8 mouse cellular contexts compared by ENCODE assay signal in genomic region chr2:119166901-119167865, GRCm38 (mm10). TPM values are rescaled to one million over a fixed set of nuclear protein-coding genes. Genes with fewer than 3 reads are reported as not detected.
DNase-seq lines count a peak whose midpoint lies in the region; ATAC-seq and TF ChIP-seq lines count a peak whose summit lies in the region.

Gene Gchfr, plus strand, starts transcription at chr2:119167773.

- H3K4me2 ChIP-seq in forebrain, postnatal 0 days (ENCODE audit: low read depth): peak within 1 kb of the TSS; percentile 100
- peak within 1 kb of the TSS; percentile 86 for H3K4me2 ChIP-seq in hindbrain, embryonic 11.5 days (replicated peaks; ENCODE audit: low read depth, low read length)
- H3K4me2 ChIP-seq in limb, embryonic 11.5 days (ENCODE audit: low read depth, severe bottlenecking): peak within 1 kb of the TSS; percentile 95

- peak; percentile 35 for DNase-seq in right cerebral cortex, adult 18-20 months
- no peak for DNase-seq in right cerebral cortex, postnatal 36 days (ENCODE audit: low spot score in 2 of 2)
- DNase-seq in cerebellum, adult 2 months: peak; percentile 46 to 55
- peak; percentile 70 for DNase-seq in forebrain, postnatal 0 days
- peak; percentile 77 for DNase-seq in hindbrain, embryonic 11.5 days (ENCODE audit: low spot score)
- peak; percentile 74 for DNase-seq in limb, embryonic 11.5 days (ENCODE audit: low spot score)
- peak; percentile 75 for DNase-seq in midbrain, embryonic 10.5 days (ENCODE audit: low spot score)
- peak; percentile 44 to 55 for DNase-seq in spleen, postnatal 10 days (ENCODE audit: low spot score in 2 of 2)

- ATAC-seq in forebrain, postnatal 0 days: peak; percentile 65
- peak; percentile 84 for ATAC-seq in hindbrain, embryonic 11.5 days (ENCODE audit: low FRiP score)
- peak; percentile 80 for ATAC-seq in limb, embryonic 11.5 days (ENCODE audit: insufficient number of reproducible peaks, low FRiP score, low TSS enrichment, low read depth)

- H3K27ac ChIP-seq in cerebellum, adult 2 months (ENCODE audit: insufficient read depth, low read length): no peak within 1 kb of the TSS
- no peak within 1 kb of the TSS for H3K27ac ChIP-seq in forebrain, postnatal 0 days (ENCODE audit: low read depth, low read length)
- H3K27ac ChIP-seq in hindbrain, embryonic 11.5 days (ENCODE audit: low read depth, low read length): no peak within 1 kb of the TSS
- H3K27ac ChIP-seq in limb, embryonic 11.5 days (replicated peaks; ENCODE audit: low read depth, low read length): no peak within 1 kb of the TSS
- H3K27ac ChIP-seq in midbrain, embryonic 10.5 days (replicated peaks): peak within 1 kb of the TSS; percentile 3; the same call in 1 of the 2 replicates

- 0 out of 2 replicates have a peak, but pooled peaks cover 1% of the 10 kb centered on the region for H3K27me3 ChIP-seq in cerebellum, adult 2 months (ENCODE audit: control insufficient read depth, insufficient read depth, low read length)
- H3K27me3 ChIP-seq in forebrain, postnatal 0 days (ENCODE audit: insufficient read depth, low read length): no peaks in the 10 kb centered on the region
- H3K27me3 ChIP-seq in hindbrain, embryonic 11.5 days (ENCODE audit: control insufficient read depth, insufficient read depth, low read length): peaks cover 19% of the 10 kb centered on the region
- H3K27me3 ChIP-seq in limb, embryonic 11.5 days (ENCODE audit: control insufficient read depth, insufficient read depth, low read length): peaks cover 9% of the 10 kb centered on the region
- peaks cover 68% of the 10 kb centered on the region for H3K27me3 ChIP-seq in midbrain, embryonic 10.5 days (ENCODE audit: low read depth, poor library complexity, severe bottlenecking)

- peak within 1 kb of the TSS; percentile 14 for H3K9ac ChIP-seq in forebrain, postnatal 0 days
- H3K9ac ChIP-seq in hindbrain, embryonic 11.5 days (ENCODE audit: low read depth, low read length): peak within 1 kb of the TSS; percentile 53; the same call in 1 of the 2 replicates
- peak within 1 kb of the TSS; percentile 51; the same call in 1 of the 2 replicates for H3K9ac ChIP-seq in limb, embryonic 11.5 days (ENCODE audit: low read length)

- peaks cover 3% of the 10 kb centered on the region; the same call in 1 of the 2 replicates for H3K4me1 ChIP-seq in cerebellum, adult 2 months (ENCODE audit: control insufficient read depth, insufficient read depth, low read length)
- no peaks in the 10 kb centered on the region for H3K4me1 ChIP-seq in forebrain, postnatal 0 days (ENCODE audit: insufficient read depth)
- peaks cover 8% of the 10 kb centered on the region for H3K4me1 ChIP-seq in hindbrain, embryonic 11.5 days (replicated peaks; ENCODE audit: control insufficient read depth, insufficient read depth, low read length)
- no peaks in the 10 kb centered on the region for H3K4me1 ChIP-seq in limb, embryonic 11.5 days (ENCODE audit: control insufficient read depth, insufficient read depth, low read length)
- H3K4me1 ChIP-seq in midbrain, embryonic 10.5 days: peaks cover 22% of the 10 kb centered on the region

- under 1% methylated on average over 58 of the region's 60 CpGs for WGBS in cerebellum, adult 2 months
- WGBS in forebrain, postnatal 0 days: under 1% methylated on average over 60 of the region's 60 CpGs
- under 1% methylated on average over 60 of the region's 60 CpGs for WGBS in hindbrain, embryonic 11.5 days
- under 1% methylated on average over 60 of the region's 60 CpGs for WGBS in limb, embryonic 11.5 days
- WGBS in midbrain, embryonic 10.5 days: 1% methylated on average over 60 of the region's 60 CpGs

- no peak for TF ChIP-seq CTCF in cerebellum, adult 2 months (IDR thresholded peaks at IDR 0.05; ENCODE audit: borderline replicate concordance, insufficient read depth, low read depth, low read length)
- no peak for TF ChIP-seq CTCF in forebrain, postnatal 0 days (IDR thresholded peaks at IDR 0.05; ENCODE audit: low read depth)

- H3K36me3 ChIP-seq in forebrain, postnatal 0 days (ENCODE audit: insufficient read depth): peaks cover 7% of the 10 kb centered on the region; the same call in 1 of the 2 replicates
- H3K36me3 ChIP-seq in hindbrain, embryonic 11.5 days (ENCODE audit: control insufficient read depth, insufficient read depth, low read length): no peaks in the 10 kb centered on the region
- H3K36me3 ChIP-seq in limb, embryonic 11.5 days (ENCODE audit: control insufficient read depth, insufficient read depth, low read length): no peaks in the 10 kb centered on the region
- H3K36me3 ChIP-seq in midbrain, embryonic 10.5 days: 0 out of 2 replicates have a peak, but pooled peaks cover 4% of the 10 kb centered on the region

- no peaks in the 10 kb centered on the region for H3K9me3 ChIP-seq in forebrain, postnatal 0 days (ENCODE audit: low read length)
- H3K9me3 ChIP-seq in hindbrain, embryonic 11.5 days (ENCODE audit: control insufficient read depth, low read length): no peaks in the 10 kb centered on the region
- no peaks in the 10 kb centered on the region for H3K9me3 ChIP-seq in limb, embryonic 11.5 days (ENCODE audit: control insufficient read depth, low read length)
- H3K9me3 ChIP-seq in midbrain, embryonic 10.5 days (replicated peaks): no peaks in the 10 kb centered on the region

- H3K4me3 ChIP-seq in cerebellum, adult 2 months (replicated peaks; ENCODE audit: insufficient read depth, low read depth, low read length): peak within 1 kb of the TSS; percentile 63
- peak within 1 kb of the TSS; percentile 53 for H3K4me3 ChIP-seq in forebrain, postnatal 0 days (ENCODE audit: low read depth, low read length)
- H3K4me3 ChIP-seq in hindbrain, embryonic 11.5 days (ENCODE audit: low read depth, low read length): peak within 1 kb of the TSS; percentile 46
- peak within 1 kb of the TSS; percentile 47 for H3K4me3 ChIP-seq in limb, embryonic 11.5 days (ENCODE audit: low read depth, low read length)
- H3K4me3 ChIP-seq in midbrain, embryonic 10.5 days: peak within 1 kb of the TSS; percentile 69

- TF ChIP-seq POLR2A in cerebellum, adult 2 months (IDR thresholded peaks at IDR 0.05; ENCODE audit: borderline replicate concordance, insufficient read depth, low read length): no peak

RNA-seq across cellular contexts. Expression of gene Gchfr, which starts in this region (rescaled TPM):
- 7.5 and 9.6 TPM in 2 replicates for polyA plus RNA-seq in cerebellum, adult 2 months (2012; rRNA removed)
- total RNA-seq in forebrain, postnatal 0 days (2014; rRNA removed): 0.38 TPM in 1 of 2 replicates, not detected in the other
- polyA plus RNA-seq in forebrain, postnatal 0 days (2015; fragmentation: Nextera tagmentation; extraction: Ambion mirVana): 1.5 and 1.9 TPM in 2 replicates
- polyA plus RNA-seq in hindbrain, embryonic 11.5 days (2014; fragmentation: Nextera tagmentation; extraction: Ambion mirVana): 4.9 and 5.4 TPM in 2 replicates
- 6.7 and 7.3 TPM in 2 replicates for polyA plus RNA-seq in limb, embryonic 11.5 days (2014; fragmentation: Nextera tagmentation; extraction: Ambion mirVana)
- polyA plus RNA-seq in midbrain, embryonic 10.5 days (2016; fragmentation: Nextera tagmentation; extraction: Ambion mirVana): 2.7 and 3.2 TPM in 2 replicates

Comparison
In these comparisons a context has a peak if more than half of its experiments do, and no peak if none do; other contexts are left out.
1. DNase-seq: peak in right cerebral cortex, adult 18-20 months (single experiment), cerebellum, adult 2 months (2 of 2), forebrain, postnatal 0 days (single experiment), hindbrain, embryonic 11.5 days (single experiment), limb, embryonic 11.5 days (single experiment), midbrain, embryonic 10.5 days (single experiment) and spleen, postnatal 10 days (2 of 2); none in right cerebral cortex, postnatal 36 days (0 of 2).
2. Peak in every context shown above with its lines, with median percentiles within 50 percentile points of each other: H3K4me3 ChIP-seq, ATAC-seq, H3K4me2 ChIP-seq and H3K9ac ChIP-seq.